Comparison of ENCODE assay signal across 8 mouse cellular contexts in the genomic region with DNA sequence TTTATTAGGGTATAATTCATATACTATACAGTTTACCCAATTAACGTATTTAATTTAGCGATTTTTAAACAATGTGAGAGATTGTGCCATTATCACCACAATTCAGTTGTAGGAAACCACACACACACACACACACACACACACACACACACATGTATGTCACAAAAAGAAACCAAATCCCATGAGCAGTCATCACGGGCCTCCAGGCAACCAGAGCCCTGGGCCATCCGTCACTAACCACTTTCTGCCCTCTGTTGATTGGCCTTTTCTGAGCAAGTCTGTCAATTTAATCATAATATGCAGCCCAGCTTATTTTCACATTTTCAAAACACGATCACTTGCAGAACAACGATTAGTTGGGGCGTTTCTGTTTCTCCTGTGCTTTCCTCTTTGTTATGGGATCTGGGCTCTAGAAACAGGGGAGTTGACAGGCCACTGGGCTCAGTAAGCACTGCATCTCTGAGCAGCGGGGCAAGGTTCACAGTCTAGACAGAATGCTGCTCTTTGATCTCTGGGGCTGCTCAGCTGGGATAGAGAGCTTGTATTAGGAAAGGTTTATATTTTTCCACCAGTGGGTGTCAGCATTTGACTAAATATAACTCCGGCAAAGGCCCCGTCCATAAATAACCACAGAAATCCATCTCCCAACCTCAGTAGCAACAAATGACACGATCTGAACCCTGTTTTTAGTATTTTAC. TPM values are rescaled to one million over a fixed set of nuclear protein-coding genes. Genes with fewer than 3 reads are reported as not detected.
DNase-seq lines count a peak whose midpoint lies in the region; ATAC-seq and TF ChIP-seq lines count a peak whose summit lies in the region.
"Had no signal": no experiment of that assay in that cellular context is flagged by ENCODE, and none has a peak within 500 bp of the region (broad histone marks: within the 10 kb centered on the region; RNA-seq: fewer than 3 reads in every experiment).

No protein-coding gene starts in this region.

- peaks cover 3% of the 10 kb centered on the region; the same call in 1 of the 2 replicates for H3K4me1 ChIP-seq in lung, embryonic 14.5 days (ENCODE audit: insufficient read depth)
- no peaks in the 10 kb centered on the region for H3K4me1 ChIP-seq in lung, adult 2 months (ENCODE audit: control insufficient read depth, insufficient read depth, low read length)
- H3K4me1 ChIP-seq in hindbrain, embryonic 12.5 days: peaks cover 4% of the 10 kb centered on the region; the same call in 1 of the 2 replicates
- no peaks in the 10 kb centered on the region for H3K4me1 ChIP-seq in limb, embryonic 11.5 days (ENCODE audit: control insufficient read depth, insufficient read depth, low read length)
- H3K4me1 ChIP-seq in midbrain, embryonic 14.5 days (ENCODE audit: control insufficient read depth, insufficient read depth, low read length): 0 out of 2 replicates have a peak, but pooled peaks cover 5% of the 10 kb centered on the region

- H3K4me3 ChIP-seq in lung, embryonic 14.5 days (ENCODE audit: low read depth, low read length): no peak overlapping the region
- no peak overlapping the region for H3K4me3 ChIP-seq in lung, adult 2 months (replicated peaks; ENCODE audit: extremely low read depth, low read depth, low read length)
- no peak overlapping the region for H3K4me3 ChIP-seq in hindbrain, embryonic 12.5 days
- no peak overlapping the region for H3K4me3 ChIP-seq in limb, embryonic 11.5 days (ENCODE audit: low read depth, low read length)
- no peak overlapping the region for H3K4me3 ChIP-seq in midbrain, embryonic 14.5 days (replicated peaks; ENCODE audit: low read depth, low read length)
- H3K4me3 ChIP-seq: embryonic facial prominence, embryonic 15.5 days had no signal

- H3K36me3 ChIP-seq in lung, embryonic 14.5 days (ENCODE audit: insufficient read depth): no peaks in the 10 kb centered on the region
- no peaks in the 10 kb centered on the region for H3K36me3 ChIP-seq in hindbrain, embryonic 12.5 days
- no peaks in the 10 kb centered on the region for H3K36me3 ChIP-seq in limb, embryonic 11.5 days (ENCODE audit: control insufficient read depth, insufficient read depth, low read length)
- H3K36me3 ChIP-seq in midbrain, embryonic 14.5 days (ENCODE audit: control insufficient read depth, insufficient read depth, low read length): no peaks in the 10 kb centered on the region
- H3K36me3 ChIP-seq: embryonic facial prominence, embryonic 15.5 days had no signal

- peak; percentile 94 for DNase-seq in lung, embryonic 14.5 days
- DNase-seq in lung, adult 2 months: no peak
- DNase-seq in embryo, embryonic 10.5 days (ENCODE audit: low spot score): peak; percentile 90
- peak; percentile 68 for DNase-seq in limb, embryonic 11.5 days (ENCODE audit: low spot score)
- peak; percentile 92 for DNase-seq in midbrain, embryonic 14.5 days
- DNase-seq in right cerebral cortex, postnatal 25 days: no peak

- peak; percentile 80 for ATAC-seq in lung, embryonic 14.5 days (ENCODE audit: insufficient read depth)
- ATAC-seq in hindbrain, embryonic 12.5 days (ENCODE audit: low FRiP score): peak; percentile 78
- ATAC-seq in limb, embryonic 11.5 days (ENCODE audit: insufficient number of reproducible peaks, low FRiP score, low TSS enrichment, low read depth): peak; percentile 54; the same call in 1 of the 2 replicates
- ATAC-seq in midbrain, embryonic 14.5 days (ENCODE audit: low FRiP score, low TSS enrichment): peak; percentile 78

- H3K9ac ChIP-seq in lung, embryonic 14.5 days: no peak overlapping the region
- no peak overlapping the region for H3K9ac ChIP-seq in hindbrain, embryonic 12.5 days
- H3K9ac ChIP-seq in limb, embryonic 11.5 days (ENCODE audit: low read length): no peak overlapping the region
- H3K9ac ChIP-seq in midbrain, embryonic 14.5 days (replicated peaks; ENCODE audit: low read length): no peak overlapping the region
- H3K9ac ChIP-seq: embryonic facial prominence, embryonic 15.5 days had no signal

- 34% methylated on average over 11 of the region's 11 CpGs for WGBS in lung, embryonic 14.5 days
- 49% methylated on average over 11 of the region's 11 CpGs for WGBS in lung, adult 2 months
- WGBS in hindbrain, embryonic 12.5 days: 50% methylated on average over 11 of the region's 11 CpGs
- WGBS in limb, embryonic 11.5 days: 46% methylated on average over 11 of the region's 11 CpGs
- WGBS in midbrain, embryonic 14.5 days: 44% methylated on average over 11 of the region's 11 CpGs

- H3K4me2 ChIP-seq in lung, embryonic 14.5 days: no peak overlapping the region
- no peak overlapping the region for H3K4me2 ChIP-seq in hindbrain, embryonic 12.5 days (replicated peaks)
- no peak overlapping the region for H3K4me2 ChIP-seq in limb, embryonic 11.5 days (ENCODE audit: low read depth, severe bottlenecking)
- H3K4me2 ChIP-seq in midbrain, embryonic 14.5 days (ENCODE audit: low read length): no peak overlapping the region
- H3K4me2 ChIP-seq: embryonic facial prominence, embryonic 15.5 days had no signal

- no peak for TF ChIP-seq POLR2A in lung, adult 2 months (IDR thresholded peaks at IDR 0.05; ENCODE audit: borderline replicate concordance, extremely low read depth, low read depth, low read length)

- H3K27me3 ChIP-seq in lung, embryonic 14.5 days (ENCODE audit: insufficient read depth, low read length): no peaks in the 10 kb centered on the region
- H3K27me3 ChIP-seq in hindbrain, embryonic 12.5 days: no peaks in the 10 kb centered on the region
- no peaks in the 10 kb centered on the region for H3K27me3 ChIP-seq in limb, embryonic 11.5 days (ENCODE audit: control insufficient read depth, insufficient read depth, low read length)
- no peaks in the 10 kb centered on the region for H3K27me3 ChIP-seq in midbrain, embryonic 14.5 days (ENCODE audit: control insufficient read depth, insufficient read depth, low read length)
- H3K27me3 ChIP-seq: embryonic facial prominence, embryonic 15.5 days had no signal

- TF ChIP-seq CTCF in lung, embryonic 14.5 days (IDR thresholded peaks at IDR 0.05; ENCODE audit: low read depth): peak; percentile 57
- TF ChIP-seq CTCF in lung, adult 2 months (IDR thresholded peaks at IDR 0.05; ENCODE audit: insufficient read depth, low read length): no peak

- no peaks in the 10 kb centered on the region for H3K9me3 ChIP-seq in lung, embryonic 14.5 days (ENCODE audit: low read depth, low read length)
- H3K9me3 ChIP-seq in hindbrain, embryonic 12.5 days (replicated peaks): no peaks in the 10 kb centered on the region
- H3K9me3 ChIP-seq in limb, embryonic 11.5 days (ENCODE audit: control insufficient read depth, low read length): no peaks in the 10 kb centered on the region
- no peaks in the 10 kb centered on the region for H3K9me3 ChIP-seq in midbrain, embryonic 14.5 days (ENCODE audit: control insufficient read depth, low read length)

- H3K27ac ChIP-seq in lung, embryonic 14.5 days (ENCODE audit: low read depth): no peak overlapping the region; the same call in 1 of the 2 replicates
- no peak overlapping the region; the same call in 1 of the 2 replicates for H3K27ac ChIP-seq in hindbrain, embryonic 12.5 days
- H3K27ac ChIP-seq in limb, embryonic 11.5 days (replicated peaks; ENCODE audit: low read depth, low read length): no peak overlapping the region
- no peak overlapping the region for H3K27ac ChIP-seq in midbrain, embryonic 14.5 days (replicated peaks; ENCODE audit: low read depth, low read length)
- H3K27ac ChIP-seq: embryonic facial prominence, embryonic 15.5 days had no signal

RNA-seq across cellular contexts. Expression of a gene that starts 21.7 kb away (rescaled TPM):
- polyA plus RNA-seq in lung, embryonic 14.5 days (2014; fragmentation: Nextera tagmentation; extraction: Ambion mirVana): 20.3 and 21.2 TPM in 2 replicates
- polyA plus RNA-seq in lung, adult 2 months (2012; rRNA removed): 22.8 and 26.0 TPM in 2 replicates
- 8.8 and 9.5 TPM in 2 replicates for polyA plus RNA-seq in hindbrain, embryonic 12.5 days (2016; fragmentation: Nextera tagmentation; extraction: Ambion mirVana)
- polyA plus RNA-seq in limb, embryonic 11.5 days (2014; fragmentation: Nextera tagmentation; extraction: Ambion mirVana): 10.2 and 12.0 TPM in 2 replicates
- polyA plus RNA-seq in midbrain, embryonic 14.5 days (2014; fragmentation: Nextera tagmentation; extraction: Ambion mirVana): 8.6 and 12.7 TPM in 2 replicates

Comparison
In these comparisons a context has a peak if more than half of its experiments do, and no peak if none do; other contexts are left out.
1. DNase-seq: peak in lung, embryonic 14.5 days (single experiment), embryo, embryonic 10.5 days (single experiment), limb, embryonic 11.5 days (single experiment) and midbrain, embryonic 14.5 days (single experiment); none in lung, adult 2 months (single experiment) and right cerebral cortex, postnatal 25 days (single experiment).
2. Peak in every context shown above with its lines, with median percentiles within 50 percentile points of each other: ATAC-seq.